Mouse (Mus musculus) heart, embryonic 10.5 days (tissue): ENCODE measurements around the gene Gm45015. TPM values are rescaled to one million over a fixed set of nuclear protein-coding genes. Genes with fewer than 3 reads are reported as not detected.

Experiments
- DNase-seq: peaks from one replicate; pipeline ENCODE4 v3.0.0-alpha.2; 2017; ENCODE audit warnings: low spot score
- H3K27ac ChIP-seq: fragments of 300-500 bp; sonication (generic); 2 replicates; pipeline ENCODE4 v1.5.1; 2016; ENCODE audit warnings: mild to moderate bottlenecking
- H3K27me3 ChIP-seq: fragments of 300-500 bp; sonication (generic); 2 replicates; pipeline ENCODE4 v1.6.1; 2016; ENCODE audit warnings: mild to moderate bottlenecking; ENCODE audit not compliant: poor library complexity, insufficient read depth, severe bottlenecking
- H3K36me3 ChIP-seq: fragments of 300-500 bp; sonication (generic); 2 replicates; pipeline ENCODE4 v1.6.1; 2016; ENCODE audit warnings: mild to moderate bottlenecking, moderate library complexity
- H3K4me1 ChIP-seq: fragments of 300-500 bp; sonication (generic); 2 replicates; pipeline ENCODE4 v1.6.1; 2016; ENCODE audit warnings: mild to moderate bottlenecking
- H3K4me3 ChIP-seq: fragments of 300-500 bp; sonication (generic); 2 replicates; pipeline ENCODE4 v1.5.1; 2016; ENCODE audit warnings: mild to moderate bottlenecking, moderate library complexity
- H3K9me3 ChIP-seq: fragments of 300-500 bp; sonication (generic); 2 replicates; pipeline ENCODE4 v1.6.1; 2016; ENCODE audit warnings: mild to moderate bottlenecking, moderate library complexity
- WGBS: fragments of 180-500 bp; shearing (Covaris S2); methylation state at CpG from one replicate; pipeline ENCODE4 v1.1.7; 2016; 5-methylcytosine and 5-hydroxymethylcytosine counted together
- polyA plus RNA-seq: library from polyadenylated mRNA; unstranded; fragments of >200 nt; fragmentation: Nextera tagmentation; extraction: Ambion mirVana; gene quantifications from 2 replicates; pipeline ENCODE4 v1.2.1, GENCODE M21; 2016

Gm45015 gene
- not detected in 2 replicates for polyA plus RNA-seq

DNA sequence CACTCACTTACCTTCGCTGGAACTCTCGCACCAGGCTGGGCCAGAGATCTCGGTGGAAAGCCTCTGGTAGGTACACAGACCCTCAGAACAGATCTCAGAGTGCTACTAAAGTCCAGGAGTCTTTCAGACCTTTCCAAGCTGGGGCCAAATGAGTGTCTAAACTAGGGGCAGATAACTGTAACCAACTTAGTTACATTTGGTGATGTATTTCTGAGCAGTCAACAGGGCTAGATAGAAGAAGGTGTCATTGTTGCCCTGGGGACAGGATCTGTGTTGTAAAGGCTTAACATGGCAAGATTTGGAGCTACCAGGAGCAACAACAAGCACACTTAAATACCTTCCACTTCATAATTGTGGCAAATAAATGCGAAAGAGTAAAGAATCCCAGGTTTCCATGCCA, at the start of gene Gm45015:
Gene Gm45015 (minus strand): TSS at position 101 of the 400 bp plus-strand sequence.
- WGBS: 78% methylated on average over 4 of the region's 4 CpGs
- DNase-seq: no peak
- H3K36me3 ChIP-seq: no peaks in the 10 kb centered on the region
- H3K4me1 ChIP-seq: no peaks in the 10 kb centered on the region
- H3K4me3 ChIP-seq: no peak within 1 kb of the TSS
- peaks cover 33% of the 10 kb centered on the region; the same call in 1 of the 2 replicates for H3K27me3 ChIP-seq
- no peak within 1 kb of the TSS for H3K27ac ChIP-seq
- H3K9me3 ChIP-seq: no peaks in the 10 kb centered on the region

GRCm38 (mm10) chrX:73384924-73385323, 48.3 kb upstream of the Gm45015 start:
- no peaks in the 10 kb centered on the region for H3K9me3 ChIP-seq
- H3K27ac ChIP-seq: no peak overlapping the region
- no peak for DNase-seq
- H3K4me3 ChIP-seq: no peak overlapping the region
- no peaks in the 10 kb centered on the region for H3K27me3 ChIP-seq
- H3K4me1 ChIP-seq: no peaks in the 10 kb centered on the region
- WGBS: 47% methylated on average over 1 of the region's 1 CpGs
- H3K36me3 ChIP-seq: no peaks in the 10 kb centered on the region

DNA sequence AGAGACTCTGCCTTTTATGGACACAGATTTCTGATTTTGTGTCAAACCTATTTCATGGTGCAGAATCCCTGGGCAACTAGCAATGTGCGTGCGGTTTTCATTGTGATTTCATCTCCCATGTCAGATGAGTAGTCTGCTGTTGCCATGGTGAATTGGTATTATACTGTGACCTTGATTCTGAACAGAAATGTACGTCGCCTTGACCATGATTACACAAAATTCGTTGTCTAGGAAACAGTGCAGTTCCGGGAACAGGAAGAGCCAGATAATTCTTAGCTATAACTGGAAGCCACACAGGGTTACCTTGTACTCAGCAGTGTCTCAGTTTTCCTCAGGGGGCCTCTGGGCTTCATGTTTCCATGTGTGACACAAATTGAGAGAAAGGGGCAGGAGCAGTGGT, 47.8 kb upstream of the Gm45015 start:
- Histone ChIP-seq H3K4me1 (no peaks in the 10 kb centered on the region), H3K36me3 (no peaks in the 10 kb centered on the region), H3K9me3 (no peaks in the 10 kb centered on the region), H3K27ac (no peak overlapping the region), H3K4me3 (no peak overlapping the region), H3K27me3 (no peaks in the 10 kb centered on the region)
- 79% methylated on average over 6 of the region's 6 CpGs for WGBS
- DNase-seq: no peak

DNA sequence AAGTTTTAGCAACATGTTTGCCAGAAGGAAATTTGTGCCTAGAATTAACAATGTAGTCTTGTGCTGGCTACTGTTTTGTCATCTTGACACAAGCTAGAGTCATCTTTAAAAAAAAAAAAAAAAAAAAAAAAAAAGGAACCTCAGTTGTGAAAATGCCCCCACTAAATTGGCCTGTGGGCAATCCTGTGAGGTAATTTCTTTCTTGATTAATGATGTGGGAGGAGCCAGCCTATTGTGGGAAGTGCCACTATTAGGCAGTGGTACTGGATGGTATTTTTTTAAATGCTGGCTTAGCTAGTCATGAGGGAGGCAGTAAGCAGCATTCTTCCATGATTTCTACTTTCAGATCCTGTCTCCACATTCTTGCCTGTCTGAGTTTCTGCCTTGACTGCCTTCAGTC, 26.7 kb upstream of the Gm45015 start:
- DNase-seq: no peak
- Histone ChIP-seq H3K27me3 (no peaks in the 10 kb centered on the region; the same call in 1 of the 2 replicates), H3K4me3 (no peak overlapping the region), H3K9me3 (no peaks in the 10 kb centered on the region), H3K4me1 (no peaks in the 10 kb centered on the region), H3K27ac (no peak overlapping the region), H3K36me3 (peaks cover 8% of the 10 kb centered on the region; the same call in 1 of the 2 replicates)

DNA sequence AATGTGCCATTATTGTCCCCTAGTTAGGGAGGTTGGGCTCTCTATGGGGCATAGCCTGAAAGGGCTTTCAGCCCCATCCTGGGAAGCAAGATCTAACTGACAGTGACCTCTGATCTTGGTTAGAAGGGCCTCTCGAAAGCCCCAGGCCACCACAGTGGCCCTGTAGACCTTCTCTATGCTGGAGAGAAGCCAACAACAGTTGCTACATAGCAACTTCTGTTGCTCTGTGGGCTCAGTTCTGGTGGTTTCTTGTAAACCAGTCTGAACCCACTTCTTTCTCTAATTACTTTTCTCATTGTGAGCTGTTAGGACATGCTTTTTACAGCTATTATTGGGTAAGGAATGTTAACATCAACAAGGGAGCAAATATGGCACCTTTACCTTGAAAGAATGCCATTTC, 20.1 kb upstream of the Gm45015 start:
- WGBS: 89% methylated on average over 1 of the region's 1 CpGs
- peaks cover 54% of the 10 kb centered on the region for H3K36me3 ChIP-seq
- no peak overlapping the region for H3K27ac ChIP-seq

GRCm38 (mm10) chrX:73356163-73356562, 19.5 kb upstream of the Gm45015 start:
- H3K4me3 ChIP-seq: no peak overlapping the region
- H3K36me3 ChIP-seq: peaks cover 59% of the 10 kb centered on the region
- H3K27me3 ChIP-seq: no peaks in the 10 kb centered on the region; the same call in 1 of the 2 replicates

More for the DNA sequence above, 20.1 kb upstream of the Gm45015 start:
- no peak for DNase-seq
- H3K9me3 ChIP-seq: no peaks in the 10 kb centered on the region
- no peak overlapping the region for H3K4me3 ChIP-seq
- no peaks in the 10 kb centered on the region for H3K4me1 ChIP-seq
- no peaks in the 10 kb centered on the region; the same call in 1 of the 2 replicates for H3K27me3 ChIP-seq

GRCm38 (mm10) chrX:73344346-73344745, 7.7 kb upstream of the Gm45015 start:
- H3K4me3 ChIP-seq: no peak overlapping the region
- no peaks in the 10 kb centered on the region for H3K9me3 ChIP-seq
- WGBS: 82% methylated on average over 1 of the region's 1 CpGs
- H3K36me3 ChIP-seq: no peaks in the 10 kb centered on the region
- H3K27me3 ChIP-seq: no peaks in the 10 kb centered on the region; the same call in 1 of the 2 replicates
- no peak overlapping the region for H3K27ac ChIP-seq
- DNase-seq: no peak
- H3K4me1 ChIP-seq: no peaks in the 10 kb centered on the region; the same call in 1 of the 2 replicates

More at GRCm38 (mm10) chrX:73356163-73356562, 19.5 kb upstream of the Gm45015 start:
- 87% methylated on average over 2 of the region's 2 CpGs for WGBS
- Histone ChIP-seq H3K4me1 (no peaks in the 10 kb centered on the region), H3K27ac (no peak overlapping the region), H3K9me3 (no peaks in the 10 kb centered on the region)
- no peak for DNase-seq

- DNase-seq: no peak
- 37% methylated on average over 1 of the region's 1 CpGs for WGBS
- Histone ChIP-seq H3K27me3 (no peaks in the 10 kb centered on the region; the same call in 1 of the 2 replicates), H3K4me3 (peak overlapping the region; percentile 69), H3K27ac (no peak overlapping the region), H3K4me1 (no peaks in the 10 kb centered on the region; the same call in 1 of the 2 replicates), H3K9me3 (no peaks in the 10 kb centered on the region), H3K36me3 (no peaks in the 10 kb centered on the region)
Observed at GRCm38 (mm10) chrX:73343802-73344201, 7.2 kb upstream of the Gm45015 start.

DNA sequence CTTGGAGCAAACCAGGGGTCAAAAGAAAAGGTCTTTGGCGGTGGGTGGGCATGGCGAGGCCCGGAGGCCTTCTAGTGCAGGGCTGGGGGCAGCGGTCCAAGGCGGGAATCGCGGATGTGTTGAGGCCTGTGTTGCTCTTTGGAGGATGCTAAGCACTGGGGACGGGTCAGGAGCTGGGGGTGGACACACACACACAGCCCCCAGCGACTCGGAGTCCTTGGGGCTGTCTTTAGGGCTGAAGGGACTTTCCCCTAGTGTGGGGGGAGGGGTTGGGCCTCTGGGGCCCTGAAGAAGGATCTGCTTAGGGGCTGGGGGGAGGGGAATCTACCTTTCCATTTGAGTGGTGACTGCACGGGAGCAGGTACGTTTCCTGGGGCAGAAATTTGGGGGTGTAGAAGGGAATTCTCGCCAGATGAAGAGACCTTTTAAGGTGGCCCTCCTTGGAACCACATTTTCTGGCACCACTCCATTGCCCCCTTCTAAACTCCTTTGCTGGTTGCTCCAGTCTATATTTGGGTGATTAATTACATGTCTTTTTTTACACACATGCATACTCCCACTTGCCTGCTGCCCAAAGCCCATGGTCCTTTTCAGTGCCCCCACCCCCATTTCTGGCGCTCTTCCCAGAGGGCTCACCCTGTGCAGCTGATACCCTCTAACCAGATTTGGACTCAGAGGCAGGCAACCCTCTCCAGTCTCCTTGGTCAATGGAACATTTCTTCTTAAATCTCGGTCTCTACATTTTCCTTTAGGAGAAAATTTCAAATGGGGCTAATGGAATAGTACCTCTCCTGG, 6.5 kb upstream of the Gm45015 start:
- Histone ChIP-seq H3K9me3 (no peaks in the 10 kb centered on the region), H3K27ac (peak overlapping the region; percentile 87), H3K27me3 (no peaks in the 10 kb centered on the region; the same call in 1 of the 2 replicates), H3K4me1 (no peaks in the 10 kb centered on the region; the same call in 1 of the 2 replicates), H3K4me3 (peak overlapping the region; percentile 69), H3K36me3 (no peaks in the 10 kb centered on the region)
- DNase-seq: peak; percentile 72
- 29% methylated on average over 15 of the region's 15 CpGs for WGBS

DNA sequence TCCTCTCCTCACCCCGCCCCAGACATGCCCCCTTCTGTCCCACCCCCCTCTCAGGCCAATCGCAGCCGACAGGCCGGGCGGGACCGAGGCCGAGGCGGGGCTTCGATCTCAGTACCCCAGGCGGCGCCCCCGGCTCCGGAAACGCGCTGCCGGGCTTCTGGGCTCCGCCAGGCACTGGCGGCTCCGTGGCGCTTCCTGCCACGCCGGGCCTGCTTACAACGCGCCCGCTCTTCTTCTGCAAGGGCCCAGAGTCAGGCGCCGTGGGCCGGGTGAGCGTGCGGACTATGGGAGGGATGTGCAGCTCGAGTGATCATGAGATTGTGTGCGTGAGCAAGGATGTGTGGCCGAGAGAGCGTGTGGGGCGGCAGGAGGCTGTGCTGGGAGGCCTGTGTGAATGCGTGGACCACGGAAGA, 5.8 kb upstream of the Gm45015 start, which contains the start of gene Zfp275:
Gene Zfp275 (plus strand): TSS at position 139 of the 413 bp plus-strand sequence.
- Histone ChIP-seq H3K4me1 (no peaks in the 10 kb centered on the region; the same call in 1 of the 2 replicates), H3K36me3 (no peaks in the 10 kb centered on the region), H3K27me3 (no peaks in the 10 kb centered on the region; the same call in 1 of the 2 replicates), H3K4me3 (peak within 1 kb of the TSS; percentile 69), H3K9me3 (no peaks in the 10 kb centered on the region), H3K27ac (peak within 1 kb of the TSS; percentile 87)
- peak; percentile 90 for DNase-seq
- WGBS: 14% methylated on average over 37 of the region's 37 CpGs

DNA sequence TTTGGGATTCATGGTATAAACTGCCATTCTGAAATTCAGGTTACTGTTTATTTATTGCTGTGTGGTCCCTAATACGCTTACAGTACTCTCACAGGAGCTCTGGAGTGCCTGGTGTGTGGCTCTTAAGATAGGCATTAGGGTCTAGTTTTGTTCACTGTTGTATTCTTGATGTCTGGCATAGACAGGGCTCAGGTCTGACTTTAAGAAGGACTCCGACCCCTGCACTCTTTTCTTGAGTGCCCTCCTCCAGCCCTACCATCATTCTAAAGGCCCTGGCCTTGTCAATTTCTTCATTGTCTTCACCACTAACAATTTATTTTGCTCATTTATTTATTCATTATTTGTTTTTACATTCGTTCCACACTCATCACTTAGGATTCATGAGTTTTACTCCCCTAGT, 5.4 kb upstream of the Gm45015 start:
- 34% methylated on average over 3 of the region's 3 CpGs for WGBS
- H3K27me3 ChIP-seq: peaks cover 4% of the 10 kb centered on the region; the same call in 1 of the 2 replicates
- H3K9me3 ChIP-seq: no peaks in the 10 kb centered on the region
- no peak overlapping the region for H3K27ac ChIP-seq
- H3K4me3 ChIP-seq: peak overlapping the region; percentile 69
- H3K4me1 ChIP-seq: no peaks in the 10 kb centered on the region; the same call in 1 of the 2 replicates
- DNase-seq: no peak
- no peaks in the 10 kb centered on the region for H3K36me3 ChIP-seq

- Histone ChIP-seq H3K36me3 (no peaks in the 10 kb centered on the region), H3K4me1 (no peaks in the 10 kb centered on the region; the same call in 1 of the 2 replicates), H3K27ac (no peak overlapping the region), H3K27me3 (peaks cover 10% of the 10 kb centered on the region; the same call in 1 of the 2 replicates), H3K4me3 (no peak overlapping the region), H3K9me3 (no peaks in the 10 kb centered on the region)
- DNase-seq: no peak
- 52% methylated on average over 1 of the region's 1 CpGs for WGBS
Observed at GRCm38 (mm10) chrX:73341473-73341872, 4.8 kb upstream of the Gm45015 start.

- Histone ChIP-seq H3K36me3 (no peaks in the 10 kb centered on the region), H3K27ac (no peak overlapping the region), H3K27me3 (peaks cover 33% of the 10 kb centered on the region; the same call in 1 of the 2 replicates), H3K4me1 (no peaks in the 10 kb centered on the region), H3K9me3 (no peaks in the 10 kb centered on the region), H3K4me3 (no peak overlapping the region)
- no peak for DNase-seq
Observed at GRCm38 (mm10) chrX:73333548-73333947, 3.1 kb downstream of the Gm45015 start.
